Mouse (Mus musculus) kidney, adult 2 months (tissue): ENCODE measurements around the gene Cyp1b1. TPM values are rescaled to one million over a fixed set of nuclear protein-coding genes. Genes with fewer than 3 reads are reported as not detected.

ENCODE experiments used
- DNase-seq: peaks from one replicate; pipeline ENCODE4 v3.0.0; 2021
- H3K27ac ChIP-seq: fragments of 200-500 bp; 2 replicates; pipeline ENCODE4 v1.5.1; 2012; ENCODE audit warnings: low read depth, low read length, control low read depth, inconsistent platforms; ENCODE audit not compliant: insufficient read depth
- H3K27me3 ChIP-seq: fragments of 200-500 bp; replicated peaks from 2 replicates; pipeline ENCODE4 v1.6.1; 2012; ENCODE audit warnings: mild to moderate bottlenecking, moderate library complexity, low read length, inconsistent platforms; ENCODE audit not compliant: control insufficient read depth, insufficient read depth
- H3K36me3 ChIP-seq: fragments of 200-500 bp; 2 replicates; pipeline ENCODE4 v1.6.1; 2012; ENCODE audit warnings: mild to moderate bottlenecking, moderate library complexity, low read length, inconsistent platforms; ENCODE audit not compliant: control insufficient read depth, insufficient read depth
- H3K4me1 ChIP-seq: fragments of 200-500 bp; 2 replicates; pipeline ENCODE4 v1.6.1; 2011; ENCODE audit warnings: low read length; ENCODE audit not compliant: control insufficient read depth, insufficient read depth
- H3K4me3 ChIP-seq: fragments of 200-500 bp; 2 replicates; pipeline ENCODE4 v1.5.1; 2011; ENCODE audit warnings: mild to moderate bottlenecking, low read depth, low read length, control low read depth; ENCODE audit not compliant: insufficient read depth
- CTCF ChIP-seq: fragments of 200-500 bp; conservative IDR thresholded peaks from 2 replicates; pipeline ENCODE4 v1.5.1; 2011; ENCODE audit warnings: low read depth, mild to moderate bottlenecking, control low read depth, low read length, moderate library complexity, mixed read lengths; ENCODE audit not compliant: insufficient read depth, insufficient read length
- POLR2A ChIP-seq: fragments of 200-500 bp; IDR thresholded peaks from one replicate; pipeline ENCODE4 v1.6.1; 2011; ENCODE audit warnings: low read depth, low read length, control low read depth
- WGBS: fragments of 180-500 bp; shearing (Covaris S2); methylation state at CpG from one replicate; pipeline ENCODE4 v1.1.7; 2018; 5-methylcytosine and 5-hydroxymethylcytosine counted together
- polyA plus RNA-seq: library from polyadenylated mRNA; depleted of rRNA; stranded (reverse); fragments of >200 nt; gene quantifications from 2 replicates; pipeline ENCODE4 v1.2.3, GENCODE M21; 2012

Gene Cyp1b1
- polyA plus RNA-seq, 1 experiment = 27.0 TPM

DNA sequence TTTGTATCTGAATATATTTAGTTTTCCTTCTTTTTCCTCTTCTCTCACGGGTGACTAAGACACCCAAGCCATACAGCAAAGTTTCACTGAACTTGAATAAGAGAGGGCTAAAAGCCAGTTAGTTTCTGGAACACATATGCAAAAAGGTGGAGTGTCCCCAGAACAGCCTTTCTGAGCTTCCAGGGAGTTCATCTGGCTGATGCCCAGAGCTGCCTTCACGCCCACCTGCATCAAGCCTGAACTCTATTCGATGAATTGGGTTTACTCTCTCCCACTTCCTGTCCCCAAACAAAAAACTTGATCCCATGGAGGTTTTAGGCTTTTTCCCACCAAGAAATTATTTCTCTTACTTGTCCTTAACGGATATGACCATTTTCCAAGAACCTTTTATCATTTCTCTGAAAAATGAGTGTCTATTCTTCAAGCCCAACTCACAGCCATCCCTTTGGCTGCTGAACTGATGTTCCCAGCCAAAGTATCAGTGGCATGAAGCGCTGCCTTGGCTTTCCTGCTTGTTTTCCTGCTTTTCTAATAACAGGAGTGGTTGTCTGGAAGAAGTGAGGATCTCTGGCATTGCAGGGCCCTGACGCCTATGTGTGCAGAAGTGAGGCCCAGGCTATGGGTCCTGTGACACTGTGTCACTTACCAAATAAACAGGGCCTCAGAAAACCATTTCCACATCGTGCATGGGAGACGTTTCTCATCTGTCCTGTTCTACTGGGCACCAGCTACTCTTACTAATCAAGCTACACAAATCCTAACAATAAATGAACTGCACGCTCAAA is 9.0 kb downstream of the Cyp1b1 start:
- H3K4me3 ChIP-seq = no peak overlapping the region
- H3K4me1 ChIP-seq = no peaks in the 10 kb centered on the region
- no peaks in the 10 kb centered on the region for H3K36me3 ChIP-seq
- no peaks in the 10 kb centered on the region for H3K27me3 ChIP-seq
- TF ChIP-seq POLR2A (no peak), CTCF (no peak)
- 70% methylated on average over 9 of the region's 9 CpGs for WGBS
- DNase-seq = peak; percentile 12
- H3K27ac ChIP-seq = no peak overlapping the region

DNA sequence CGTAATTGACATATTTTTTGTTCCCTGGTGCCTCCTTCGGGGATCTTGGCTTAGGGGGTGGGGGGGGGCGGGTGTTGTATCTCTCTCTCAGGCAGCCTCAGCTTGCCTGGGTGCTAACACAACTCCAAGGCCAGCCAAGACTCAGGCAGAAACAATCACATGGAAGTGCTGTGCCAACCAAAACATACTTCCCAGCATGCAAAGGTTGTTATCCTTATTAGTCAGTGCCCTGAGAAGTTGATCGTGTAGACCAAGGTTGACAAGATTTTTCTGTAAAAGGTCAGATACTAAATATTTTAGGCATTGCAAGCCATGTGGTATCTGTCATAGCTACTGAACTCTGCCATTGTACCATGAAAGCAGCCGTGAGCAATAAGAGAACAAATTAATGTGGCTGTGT is 14.0 kb downstream of the Cyp1b1 start:
- WGBS = 80% methylated on average over 5 of the region's 5 CpGs
- TF ChIP-seq POLR2A = no peak
- TF ChIP-seq CTCF = no peak

DNA sequence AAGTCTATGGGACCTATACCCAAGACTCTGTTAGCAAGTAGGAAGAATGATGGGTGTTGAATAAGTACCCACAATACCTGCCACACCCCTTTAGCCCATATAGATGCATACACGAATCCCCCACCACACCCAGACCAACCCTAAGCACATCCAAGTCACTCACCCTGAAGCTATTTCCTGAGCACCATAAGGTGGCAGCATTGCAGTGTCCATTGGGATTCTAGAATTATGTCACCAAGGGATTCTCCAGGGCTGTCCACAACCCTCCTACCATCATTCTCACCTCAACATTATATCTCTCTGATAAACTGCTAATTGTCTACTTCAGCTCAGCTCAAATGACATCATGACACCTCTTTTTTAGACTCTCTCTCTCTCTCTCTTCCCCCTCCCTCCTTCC is 15.7 kb downstream of the Cyp1b1 start:
- no peaks in the 10 kb centered on the region for H3K36me3 ChIP-seq
- H3K27ac ChIP-seq = no peak overlapping the region
- TF ChIP-seq CTCF (peak; percentile 63), POLR2A (no peak)
- peak; percentile 52 for DNase-seq
- no peak overlapping the region for H3K4me3 ChIP-seq
- WGBS = 29% methylated on average over 1 of the region's 1 CpGs
- H3K4me1 ChIP-seq = no peaks in the 10 kb centered on the region
- no peaks in the 10 kb centered on the region for H3K27me3 ChIP-seq

More for the DNA sequence above, 14.0 kb downstream of the Cyp1b1 start:
- peak; percentile 28 for DNase-seq
- Histone ChIP-seq H3K4me3 (no peak overlapping the region), H3K36me3 (no peaks in the 10 kb centered on the region), H3K4me1 (no peaks in the 10 kb centered on the region), H3K27ac (no peak overlapping the region), H3K27me3 (no peaks in the 10 kb centered on the region)

DNA sequence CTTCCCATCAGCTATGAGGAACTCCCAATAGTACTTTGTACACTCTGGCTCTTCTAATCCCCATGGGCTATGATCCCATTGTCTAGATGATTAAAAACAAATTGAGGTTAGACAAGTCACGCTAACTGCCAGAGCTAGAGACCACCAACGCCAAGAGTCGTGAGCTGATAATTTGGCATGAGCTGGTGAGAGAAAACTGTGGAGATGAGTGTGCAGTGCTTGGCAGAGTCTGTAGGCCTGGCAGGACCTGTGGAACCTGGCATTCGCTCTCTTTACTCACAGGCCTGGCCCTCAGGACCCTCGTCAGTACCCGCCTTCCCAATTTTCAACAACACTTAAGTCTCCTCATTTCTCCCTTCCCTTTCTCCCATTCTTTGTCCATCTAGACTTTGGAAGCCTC is 19.3 kb downstream of the Cyp1b1 start:
- no peaks in the 10 kb centered on the region for H3K4me1 ChIP-seq
- DNase-seq = no peak
- no peaks in the 10 kb centered on the region for H3K36me3 ChIP-seq
- no peak overlapping the region for H3K4me3 ChIP-seq
- H3K27ac ChIP-seq = no peak overlapping the region
- WGBS = 96% methylated on average over 6 of the region's 6 CpGs
- no peaks in the 10 kb centered on the region for H3K27me3 ChIP-seq
- TF ChIP-seq CTCF (no peak), POLR2A (no peak)

DNA sequence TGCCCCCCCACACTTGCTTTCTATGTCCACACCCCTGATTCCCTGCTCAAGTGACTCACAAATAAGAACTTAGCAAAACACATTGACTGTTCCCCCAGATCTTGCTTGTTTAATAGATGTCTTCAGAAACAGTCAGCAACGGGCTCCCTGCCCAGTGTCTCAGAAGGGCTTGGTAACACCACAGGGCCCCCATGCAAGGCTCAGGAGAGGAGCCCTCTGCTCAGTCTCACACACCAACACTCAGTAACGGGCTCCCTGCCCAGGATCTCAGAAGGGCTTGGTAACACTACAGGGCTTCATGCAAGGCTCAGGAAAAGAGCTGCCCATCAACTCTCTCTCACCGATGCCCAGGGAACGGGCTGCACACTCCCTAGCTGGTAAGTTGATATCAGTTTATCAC is 19.8 kb downstream of the Cyp1b1 start:
- H3K4me3 ChIP-seq = no peak overlapping the region
- H3K4me1 ChIP-seq = no peaks in the 10 kb centered on the region
- no peaks in the 10 kb centered on the region for H3K36me3 ChIP-seq
- 80% methylated on average over 4 of the region's 4 CpGs for WGBS
- no peak overlapping the region for H3K27ac ChIP-seq
- H3K27me3 ChIP-seq = no peaks in the 10 kb centered on the region
- TF ChIP-seq POLR2A (no peak), CTCF (no peak)
- no peak for DNase-seq

DNA sequence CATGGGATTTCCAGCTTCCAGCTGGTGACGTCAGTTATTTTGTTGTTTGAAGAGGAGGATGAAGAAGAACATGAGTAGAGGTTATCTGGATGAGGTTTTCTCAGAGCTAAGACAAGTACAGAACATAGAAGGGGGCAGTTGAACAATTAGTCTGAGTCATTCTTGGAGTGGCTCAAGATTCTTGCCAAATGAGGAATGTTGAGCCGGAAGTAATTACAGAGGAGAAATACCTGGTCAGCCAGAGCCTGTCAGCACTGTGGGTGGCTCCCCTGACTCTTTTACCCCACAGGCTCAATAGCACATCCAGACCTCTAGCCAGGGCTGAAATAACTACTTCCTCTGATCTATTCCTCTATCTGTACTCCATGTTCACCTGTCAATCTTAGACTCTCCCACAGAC is 44.0 kb downstream of the Cyp1b1 start:
- Histone ChIP-seq H3K27ac (no peak overlapping the region), H3K4me3 (no peak overlapping the region), H3K27me3 (no peaks in the 10 kb centered on the region), H3K4me1 (no peaks in the 10 kb centered on the region), H3K36me3 (no peaks in the 10 kb centered on the region)
- TF ChIP-seq CTCF (no peak), POLR2A (no peak)
- 81% methylated on average over 2 of the region's 2 CpGs for WGBS
- no peak for DNase-seq

DNA sequence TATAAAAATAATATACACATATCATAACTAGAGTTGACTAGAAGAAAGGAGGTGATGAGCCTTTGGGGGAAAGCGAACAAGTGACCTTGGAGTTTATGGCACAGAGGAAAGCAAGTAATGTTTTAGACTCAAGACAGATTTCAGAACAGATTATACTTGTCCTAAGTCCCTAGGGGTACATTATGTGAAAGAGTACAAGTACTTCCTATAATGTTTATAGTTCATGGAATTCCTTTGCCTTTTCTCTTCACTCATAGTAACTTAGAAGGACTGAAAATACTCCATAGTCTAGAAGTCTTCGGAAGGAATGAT is 50.8 kb downstream of the Cyp1b1 start:
- WGBS = 83% methylated on average over 2 of the region's 2 CpGs
- DNase-seq = no peak
- Histone ChIP-seq H3K27me3 (no peaks in the 10 kb centered on the region), H3K4me3 (no peak overlapping the region), H3K36me3 (no peaks in the 10 kb centered on the region), H3K4me1 (no peaks in the 10 kb centered on the region), H3K27ac (no peak overlapping the region)
- TF ChIP-seq POLR2A (no peak), CTCF (no peak)
